Mouse (Mus musculus) layer of hippocampus, adult 11-12 months (tissue): ENCODE data around the gene Fth1.

Experiments
- DNase-seq: peaks from one replicate; pipeline ENCODE4 v3.0.0; 2022; ENCODE audit warnings: low spot score

The Fth1 gene

DNA sequence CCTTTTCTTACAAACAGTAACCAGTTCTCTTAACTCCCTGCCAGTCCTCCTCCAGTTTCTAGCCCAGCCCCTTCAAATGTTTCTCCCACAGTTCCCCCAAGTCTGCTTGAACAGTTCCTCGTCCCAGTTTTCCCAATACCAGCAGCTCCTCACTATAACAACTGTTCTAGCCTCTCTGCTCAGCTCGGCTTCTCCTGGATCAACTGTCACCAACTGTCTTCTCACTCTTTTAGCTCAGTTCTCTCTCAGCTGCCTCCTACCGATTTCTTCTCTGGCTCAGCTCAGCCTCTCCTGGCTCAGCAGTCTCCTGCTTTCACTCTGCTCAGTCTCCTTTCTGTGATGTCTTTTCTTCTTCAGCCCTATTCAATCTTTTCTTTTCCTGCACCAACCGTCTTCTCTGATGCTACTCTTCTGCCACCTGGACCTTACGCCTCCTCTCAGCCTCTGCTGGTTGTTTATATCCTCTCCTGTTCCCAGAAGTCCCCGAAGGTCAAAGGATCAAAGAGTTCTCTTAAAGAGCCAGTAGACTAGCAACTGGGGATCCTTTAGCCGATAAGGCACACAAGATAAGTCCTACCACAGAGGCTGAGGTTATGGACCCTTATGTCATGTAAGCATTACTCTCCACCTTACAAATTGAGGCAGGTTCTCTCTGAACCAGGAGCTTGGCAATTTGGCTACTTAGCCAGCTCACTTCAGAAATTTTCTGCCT, 16.0 kb upstream of the Fth1 start:
- DNase-seq: no peak

DNA sequence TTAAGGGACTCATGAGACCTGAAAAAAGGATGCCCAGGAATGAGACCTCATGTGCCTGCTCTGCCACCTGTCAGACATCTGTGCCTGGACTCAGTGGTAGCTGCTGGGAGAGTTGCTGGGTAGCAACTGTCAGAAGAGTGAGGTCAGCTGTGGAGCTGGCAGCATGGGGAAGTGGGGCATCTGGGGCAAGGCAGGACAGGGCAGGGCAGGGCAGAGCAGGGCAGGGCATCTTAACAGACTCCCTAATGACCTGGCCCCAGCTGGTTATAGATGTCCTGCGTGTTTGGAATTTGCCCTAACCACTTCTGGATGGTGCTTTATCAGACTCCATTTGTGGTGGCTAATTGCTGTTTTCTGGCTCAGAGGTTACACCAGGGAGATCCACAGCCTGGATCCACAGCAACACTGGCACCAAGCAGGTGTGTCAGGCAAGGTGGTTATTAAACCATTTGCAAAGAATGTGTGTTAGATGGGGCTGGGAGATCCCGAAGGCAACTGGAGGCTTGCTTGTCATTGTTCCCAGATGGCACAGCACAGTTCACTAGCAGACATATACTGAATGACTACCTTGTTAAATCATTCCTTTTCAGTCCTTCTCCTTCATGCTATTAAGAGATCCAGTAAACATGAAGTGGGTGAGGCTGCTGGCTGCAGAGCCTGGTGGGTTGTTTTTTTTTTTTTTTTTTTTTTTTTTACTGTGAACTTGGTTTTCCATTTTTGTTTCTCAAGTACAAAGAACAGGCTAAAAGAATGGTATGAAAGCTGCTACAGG, 14.1 kb upstream of the Fth1 start:
- no peak for DNase-seq

GRCm38 (mm10) chr19:9968081-9968787, 12.2 kb upstream of the Fth1 start:
- no peak for DNase-seq

- peak; percentile 37 for DNase-seq
These were observed 5.5 kb upstream of the Fth1 start for GRCm38 (mm10) chr19:9974853-9975252.

DNA sequence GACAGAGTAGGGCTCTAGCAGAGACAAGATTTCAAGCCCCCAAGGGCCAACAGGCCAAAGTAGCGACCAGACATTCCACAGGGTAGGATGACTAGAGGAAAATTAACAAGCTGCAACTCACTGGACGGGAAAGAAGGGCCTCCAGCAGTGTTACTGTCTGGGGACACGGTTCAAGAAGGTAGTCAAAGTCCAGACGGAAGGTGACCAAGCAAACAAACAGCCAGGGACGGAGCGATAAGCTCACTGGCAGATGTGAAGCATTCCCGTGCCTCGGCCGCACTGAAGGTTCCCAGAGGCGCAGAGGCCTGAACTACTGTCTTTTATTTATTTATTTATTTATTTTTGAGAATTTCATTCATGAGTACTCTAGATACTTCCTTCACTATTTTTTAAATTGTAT, 3.3 kb upstream of the Fth1 start:
- DNase-seq: no peak

GRCm38 (mm10) chr19:9978431-9978951, 1.9 kb upstream of the Fth1 start:
- peak; percentile 82 for DNase-seq

DNA sequence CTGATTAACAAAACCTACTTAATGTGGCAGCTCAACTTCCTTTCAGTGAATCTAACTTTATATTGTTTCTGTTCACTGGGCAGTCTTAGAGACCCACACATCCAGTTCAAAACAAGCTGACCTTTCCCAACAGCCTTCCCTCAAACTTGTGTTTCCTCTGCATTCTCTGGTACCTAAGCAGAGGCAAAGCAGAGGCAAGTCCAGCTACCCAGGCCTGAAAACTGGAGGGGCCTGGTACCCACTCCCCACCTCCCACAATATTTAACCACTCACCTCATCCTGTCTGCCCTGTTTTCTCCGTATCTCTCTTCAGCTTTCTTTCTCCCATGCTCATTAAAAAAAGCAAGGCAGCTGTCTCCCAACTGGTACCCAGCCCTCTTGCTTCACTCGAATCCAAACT, 1.2 kb upstream of the Fth1 start:
- no peak for DNase-seq

GRCm38 (mm10) chr19:9981621-9982020, 1.2 kb downstream of the Fth1 start:
- peak; percentile 15 for DNase-seq

DNA sequence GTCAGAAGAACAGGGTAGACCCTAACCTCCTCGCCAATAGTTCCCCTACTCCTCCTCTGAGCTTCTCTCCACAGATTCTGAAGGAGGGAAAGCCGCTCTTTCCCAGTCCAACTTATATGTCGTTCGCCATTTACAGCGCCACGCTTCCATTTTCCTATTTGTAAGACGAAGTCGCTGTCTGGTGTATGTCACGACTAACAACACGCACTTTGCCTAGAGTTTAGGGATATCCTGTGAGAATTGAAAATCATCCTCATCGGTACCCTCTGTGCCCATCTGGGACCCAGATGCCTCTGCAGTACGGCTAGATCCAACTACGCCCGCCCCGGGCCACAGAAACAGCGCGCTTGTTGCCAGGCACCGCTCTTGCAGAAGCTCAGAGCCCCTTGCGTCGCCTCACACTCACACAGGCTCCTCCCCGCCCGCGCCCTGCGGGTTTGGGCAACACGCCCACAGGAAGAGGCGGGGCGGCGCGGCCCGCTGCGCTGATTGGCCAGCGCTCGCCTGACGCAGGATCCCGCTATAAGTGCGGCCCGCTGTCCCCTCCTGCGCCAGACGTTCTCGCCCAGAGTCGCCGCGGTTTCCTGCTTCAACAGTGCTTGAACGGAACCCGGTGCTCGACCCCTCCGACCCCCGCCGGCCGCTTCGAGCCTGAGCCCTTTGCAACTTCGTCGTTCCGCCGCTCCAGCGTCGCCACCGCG, 1.9 kb downstream of the Fth1 start:
- DNase-seq: peak; percentile 98

DNA sequence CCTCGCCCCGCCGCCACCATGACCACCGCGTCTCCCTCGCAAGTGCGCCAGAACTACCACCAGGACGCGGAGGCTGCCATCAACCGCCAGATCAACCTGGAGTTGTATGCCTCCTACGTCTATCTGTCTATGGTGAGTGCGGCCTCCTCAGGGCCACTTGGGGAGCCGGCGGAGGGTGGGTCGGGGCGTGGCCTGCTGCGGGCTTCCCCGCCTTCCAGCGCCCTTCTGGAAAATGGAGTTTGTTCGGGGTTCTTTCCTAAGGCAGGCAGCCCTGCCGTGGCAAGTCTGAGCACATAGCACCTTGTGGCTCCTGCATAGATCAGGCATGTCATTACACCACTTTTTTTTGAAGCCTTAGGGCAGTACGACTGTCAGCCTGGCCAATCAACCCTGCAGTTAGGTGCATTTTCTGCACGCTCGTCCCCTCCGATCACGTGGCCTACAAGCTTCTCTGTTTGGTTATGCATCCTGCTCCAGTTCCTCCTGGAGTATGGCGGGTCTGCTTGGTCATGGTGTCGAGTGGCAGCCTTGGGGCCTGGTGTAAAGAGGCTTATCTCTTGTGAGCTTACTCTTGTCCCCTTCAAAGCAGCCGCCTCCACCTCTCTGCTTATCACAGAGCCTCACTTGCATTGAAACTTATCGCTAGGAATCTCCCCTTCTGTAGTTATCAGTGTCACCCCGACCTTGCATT, 2.6 kb downstream of the Fth1 start:
- peak; percentile 67 for DNase-seq

DNA sequence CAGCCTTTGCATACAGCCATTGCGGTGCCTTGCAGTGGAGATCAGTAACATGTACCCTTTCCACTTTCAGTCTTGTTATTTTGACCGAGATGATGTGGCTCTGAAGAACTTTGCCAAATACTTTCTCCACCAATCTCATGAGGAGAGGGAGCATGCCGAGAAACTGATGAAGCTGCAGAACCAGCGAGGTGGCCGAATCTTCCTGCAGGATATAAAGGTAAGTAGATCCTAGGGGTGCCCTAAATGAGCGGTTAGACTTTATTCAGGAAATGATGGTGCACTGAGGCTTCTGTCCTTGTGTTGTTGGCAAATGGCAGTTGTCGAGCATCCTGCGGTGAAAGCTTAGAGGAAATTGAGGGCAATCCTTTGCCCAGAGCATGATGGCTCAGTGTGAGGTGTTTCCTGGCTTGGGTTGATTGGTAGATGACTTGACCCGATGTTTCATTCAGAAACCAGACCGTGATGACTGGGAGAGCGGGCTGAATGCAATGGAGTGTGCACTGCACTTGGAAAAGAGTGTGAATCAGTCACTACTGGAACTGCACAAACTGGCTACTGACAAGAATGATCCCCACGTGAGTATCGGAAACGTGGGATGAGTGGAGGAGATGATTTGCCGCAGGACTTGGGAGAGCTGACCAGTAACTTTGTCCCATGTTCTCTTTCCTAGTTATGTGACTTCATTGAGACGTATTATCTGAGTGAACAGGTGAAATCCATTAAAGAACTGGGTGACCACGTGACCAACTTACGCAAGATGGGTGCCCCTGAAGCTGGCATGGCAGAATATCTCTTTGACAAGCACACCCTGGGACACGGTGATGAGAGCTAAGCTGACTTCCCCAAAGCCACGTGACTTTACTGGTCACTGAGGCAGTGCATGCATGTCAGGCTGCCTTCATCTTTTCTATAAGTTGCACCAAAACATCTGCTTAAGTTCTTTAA, 4.0 kb downstream of the Fth1 start:
- DNase-seq: peak; percentile 20

DNA sequence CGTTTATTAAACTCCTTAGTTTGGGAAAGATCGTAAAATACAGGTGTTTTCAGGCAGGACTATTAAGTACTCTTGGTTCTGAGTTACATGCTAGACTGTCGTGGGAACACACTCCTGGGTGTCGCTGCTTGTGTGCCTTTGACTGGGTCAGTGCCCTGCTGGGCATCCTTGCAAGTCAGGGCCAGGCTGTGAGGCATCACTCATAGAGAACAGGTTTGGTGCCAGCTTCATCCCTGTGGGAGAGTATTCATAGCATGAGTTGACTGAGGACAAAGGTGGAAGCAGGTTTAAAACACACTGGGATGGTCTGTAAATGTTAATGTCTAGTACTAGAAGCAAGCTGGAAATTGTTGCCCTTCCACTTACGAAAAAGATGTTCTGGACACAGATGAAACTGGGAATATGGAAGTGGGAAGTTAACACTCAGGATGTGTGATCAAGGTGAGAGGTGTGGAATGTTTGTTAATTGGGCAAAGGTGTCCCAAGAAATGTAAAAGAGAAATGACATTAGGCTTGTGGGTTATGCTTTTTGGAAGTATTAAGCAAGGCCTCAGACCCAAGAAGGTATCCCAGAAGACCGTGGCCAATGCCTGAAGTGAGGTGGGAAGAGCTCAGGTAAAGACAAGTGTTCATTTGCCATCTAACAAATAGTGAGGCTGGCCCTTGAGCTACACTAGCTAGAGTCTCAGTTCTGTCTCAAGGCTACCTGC, 4.9 kb downstream of the Fth1 start:
- no peak for DNase-seq

DNA sequence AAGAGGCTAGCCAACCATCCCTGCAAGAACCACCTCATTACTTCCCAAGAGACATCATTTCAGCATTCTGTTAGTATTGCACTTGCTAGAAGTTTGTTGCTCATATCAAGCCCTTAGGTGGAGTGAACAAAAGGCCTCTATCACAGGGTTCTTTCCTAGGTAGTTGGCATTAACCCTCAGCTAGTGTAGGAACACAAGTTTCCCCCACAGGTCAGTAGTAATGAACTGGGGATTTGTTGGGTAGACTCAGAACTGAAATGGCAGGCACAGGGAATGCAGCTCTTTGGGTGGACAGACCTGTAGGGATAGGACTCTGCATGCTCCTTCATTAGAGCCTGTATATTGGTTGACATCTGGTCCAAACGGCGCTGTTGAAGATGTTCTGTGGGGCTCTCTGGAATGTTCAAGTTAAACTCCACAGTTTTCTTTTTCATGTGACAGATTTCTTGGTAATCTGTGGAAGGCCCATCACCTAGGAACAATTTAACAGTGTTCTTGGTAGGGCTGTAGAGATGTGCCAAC, 5.6 kb downstream of the Fth1 start:
- no peak for DNase-seq

DNA sequence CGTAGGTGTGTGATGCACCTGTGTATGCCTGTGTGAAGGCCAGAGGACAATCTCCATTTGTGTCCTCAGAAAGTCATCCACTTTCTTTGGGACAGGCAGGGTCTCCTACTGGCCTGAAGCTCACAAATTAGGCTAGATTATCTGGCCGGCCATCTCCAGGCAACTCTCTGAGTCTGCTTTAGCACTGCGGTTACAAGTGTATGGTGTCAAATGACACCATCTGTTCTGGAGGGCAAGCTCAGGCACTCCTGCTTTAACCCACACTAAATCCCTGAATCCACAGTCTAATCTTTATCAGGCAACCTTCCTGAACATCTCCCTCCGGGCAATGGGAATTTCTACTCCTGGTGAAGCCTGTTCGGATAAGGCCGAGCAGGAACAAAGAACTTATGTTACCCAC, 6.8 kb downstream of the Fth1 start:
- no peak for DNase-seq

- DNase-seq: no peak
These were observed 7.2 kb downstream of the Fth1 start for GRCm38 (mm10) chr19:9987593-9987992.

DNA sequence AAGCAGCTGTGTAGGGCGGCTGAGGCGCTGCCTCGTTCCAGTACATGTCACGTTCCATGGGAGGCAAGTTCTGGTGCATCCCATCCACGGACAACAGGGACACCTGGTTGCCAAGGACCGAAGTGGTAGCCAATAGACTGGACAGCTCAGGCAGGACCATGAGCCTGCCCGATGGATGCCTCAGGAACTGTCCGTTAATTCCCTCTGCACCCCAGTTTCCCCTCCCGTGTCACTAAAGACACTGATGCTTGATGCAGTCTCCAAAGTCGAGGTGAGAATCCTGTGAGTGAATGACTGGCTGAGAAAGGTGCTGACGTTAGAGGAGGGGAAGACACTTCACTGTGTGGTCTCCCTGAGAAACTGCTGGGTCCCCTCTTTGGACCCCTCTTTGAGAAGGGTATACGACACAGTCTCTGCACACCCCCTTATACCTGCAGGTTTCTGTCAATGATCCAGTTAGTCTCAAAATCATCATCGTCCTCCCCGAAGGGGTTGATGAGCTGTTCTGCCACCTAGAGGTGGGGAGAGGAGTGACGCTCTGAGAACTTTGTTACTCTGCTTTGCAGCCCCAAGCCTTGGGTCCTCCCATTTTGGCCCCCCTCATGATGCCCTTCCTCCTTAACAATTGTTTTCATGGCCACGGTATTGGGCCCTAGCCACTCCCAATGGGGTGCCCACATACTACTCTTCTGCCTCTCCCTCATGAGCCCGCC, 8.9 kb downstream of the Fth1 start:
- DNase-seq: peak; percentile 24

DNA sequence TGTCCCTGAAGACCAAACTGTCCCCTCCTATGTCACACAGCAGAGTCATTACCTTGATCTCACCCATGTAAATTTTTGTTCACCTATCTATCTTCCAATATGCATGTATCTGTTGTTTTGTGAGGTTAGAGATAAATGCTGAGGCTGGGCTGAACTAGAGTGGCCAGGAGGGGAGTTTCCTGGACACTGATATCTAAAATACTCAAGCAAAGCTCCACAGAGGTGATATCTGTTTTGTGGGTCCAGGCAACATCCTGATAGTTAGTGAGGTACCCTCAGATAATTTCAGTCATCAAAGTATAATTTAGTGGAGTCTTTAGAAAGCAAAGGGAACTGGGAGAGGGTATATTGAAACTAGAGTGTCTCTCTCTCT, 9.5 kb downstream of the Fth1 start:
- DNase-seq: no peak

DNA sequence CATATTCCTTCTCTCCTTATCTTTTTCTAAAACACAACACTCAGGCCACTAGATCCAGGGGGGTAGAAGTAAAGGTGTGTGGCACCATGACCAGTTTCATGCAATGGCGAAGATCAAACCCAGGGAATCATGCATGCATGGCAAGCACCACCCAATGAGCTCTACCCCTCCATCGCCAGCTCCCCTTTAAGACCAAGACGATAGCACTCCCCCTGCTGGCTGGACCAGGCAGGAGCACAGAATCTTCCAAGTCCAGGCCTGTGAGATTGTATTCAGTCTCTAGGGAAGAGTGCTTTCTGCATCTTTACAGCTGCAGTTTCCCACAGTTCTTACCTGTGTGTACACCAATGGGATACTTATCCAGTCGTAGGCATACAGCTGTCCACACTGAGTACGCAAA, 10.9 kb downstream of the Fth1 start:
- peak; percentile 89 for DNase-seq
